Mouse (Mus musculus) hindbrain, embryonic 13.5 days (tissue): ENCODE results near the gene Ybx1. TPM values are rescaled to one million over a fixed set of nuclear protein-coding genes. Genes with fewer than 3 reads are reported as not detected.
A peak's percentile ranks its signal among the peaks of the same experiment; 100 is the strongest.

ENCODE experiments used
- ATAC-seq: fragments of 200-750 bp; cut with Nextera tagmentation; 2 replicates; pipeline ENCODE4 v1.8.0; 2017; ENCODE audit warnings: moderate TSS enrichment; ENCODE audit not compliant: low FRiP score
- H3K27ac ChIP-seq: fragments of 300-500 bp; sonication (generic); 2 replicates; pipeline ENCODE4 v1.5.1; 2015; ENCODE audit warnings: inconsistent platforms, mild to moderate bottlenecking, moderate library complexity
- H3K27me3 ChIP-seq: fragments of 300-500 bp; sonication (generic); 2 replicates; pipeline ENCODE4 v1.6.1; 2015; ENCODE audit warnings: mild to moderate bottlenecking, inconsistent platforms
- H3K36me3 ChIP-seq: fragments of 300-500 bp; sonication (generic); 2 replicates; pipeline ENCODE4 v1.6.1; 2015; ENCODE audit warnings: mild to moderate bottlenecking, inconsistent platforms
- H3K4me1 ChIP-seq: fragments of 300-500 bp; sonication (generic); replicated peaks from 2 replicates; pipeline ENCODE4 v1.6.1; 2015; ENCODE audit warnings: inconsistent platforms
- H3K4me2 ChIP-seq: fragments of 300-500 bp; sonication (generic); 2 replicates; pipeline ENCODE4 v1.6.1; 2015; ENCODE audit warnings: inconsistent platforms, mild to moderate bottlenecking, moderate library complexity
- H3K4me3 ChIP-seq: fragments of 300-500 bp; sonication (generic); 2 replicates; pipeline ENCODE4 v1.5.1; 2015; ENCODE audit warnings: mild to moderate bottlenecking, inconsistent platforms
- H3K9ac ChIP-seq: fragments of 300-500 bp; sonication (generic); 2 replicates; pipeline ENCODE4 v1.6.1; 2015; ENCODE audit warnings: mild to moderate bottlenecking, inconsistent platforms
- H3K9me3 ChIP-seq: fragments of 300-500 bp; sonication (generic); 2 replicates; pipeline ENCODE4 v1.6.1; 2016; ENCODE audit warnings: inconsistent platforms
- WGBS: fragments of 180-500 bp; shearing (Covaris S2); methylation state at CpG from one replicate; pipeline ENCODE4 v1.1.7; 2015; 5-methylcytosine and 5-hydroxymethylcytosine counted together
- polyA plus RNA-seq: library from polyadenylated mRNA; unstranded; fragments of >200 nt; fragmentation: Nextera tagmentation; extraction: Ambion mirVana; gene quantifications from 2 replicates; pipeline ENCODE4 v1.2.1, GENCODE M21; 2015

Gene Ybx1
- polyA plus RNA-seq, 1 experiment from 2014 or later: 857 TPM

DNA sequence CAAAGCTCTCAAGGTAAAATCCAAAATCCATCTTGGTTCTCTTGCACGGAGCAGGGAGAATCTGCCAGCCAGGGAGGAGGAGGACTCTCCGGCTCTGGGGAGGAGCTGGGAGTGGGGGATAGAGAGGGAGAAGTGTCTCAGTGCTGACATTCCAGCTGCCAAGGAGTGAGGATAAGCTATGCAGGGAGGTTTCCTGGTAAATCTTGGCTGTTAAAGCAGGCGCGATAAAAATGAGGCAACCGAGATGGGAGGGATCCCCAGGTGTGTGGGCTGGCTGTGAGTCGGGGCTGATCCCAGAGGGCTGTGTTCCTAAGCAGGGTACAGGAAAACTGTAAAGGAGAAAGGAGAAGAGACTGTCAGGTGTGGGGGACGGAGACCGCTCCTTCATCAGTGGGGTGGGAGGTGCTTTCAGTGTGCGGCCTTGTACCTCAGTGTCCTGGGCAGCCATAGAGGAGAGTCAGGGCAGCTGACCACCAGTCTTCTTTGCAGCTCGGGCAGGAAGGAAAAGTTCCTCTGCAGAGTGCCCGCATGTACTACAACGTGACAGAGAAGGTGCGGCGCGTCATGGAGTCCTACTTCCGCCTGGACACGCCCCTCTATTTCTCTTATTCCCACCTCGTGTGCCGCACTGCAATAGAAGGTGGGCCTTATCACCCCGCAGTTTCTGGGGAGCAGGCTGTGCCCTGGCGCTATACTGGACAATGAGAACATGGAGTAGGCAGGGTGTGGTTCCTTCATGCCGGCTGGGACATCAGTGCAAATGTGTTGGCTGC, 49.8 kb downstream of the Ybx1 start:
- H3K27me3 ChIP-seq: no peaks in the 10 kb centered on the region
- H3K9me3 ChIP-seq: no peaks in the 10 kb centered on the region
- peaks cover 15% of the 10 kb centered on the region for H3K4me1 ChIP-seq
- H3K9ac ChIP-seq: no peak overlapping the region
- peaks cover 81% of the 10 kb centered on the region for H3K36me3 ChIP-seq
- no peak overlapping the region for H3K4me3 ChIP-seq
- H3K4me2 ChIP-seq: no peak overlapping the region
- no peak overlapping the region for H3K27ac ChIP-seq
- no peak for ATAC-seq
- WGBS: 82% methylated on average over 22 of the region's 22 CpGs

DNA sequence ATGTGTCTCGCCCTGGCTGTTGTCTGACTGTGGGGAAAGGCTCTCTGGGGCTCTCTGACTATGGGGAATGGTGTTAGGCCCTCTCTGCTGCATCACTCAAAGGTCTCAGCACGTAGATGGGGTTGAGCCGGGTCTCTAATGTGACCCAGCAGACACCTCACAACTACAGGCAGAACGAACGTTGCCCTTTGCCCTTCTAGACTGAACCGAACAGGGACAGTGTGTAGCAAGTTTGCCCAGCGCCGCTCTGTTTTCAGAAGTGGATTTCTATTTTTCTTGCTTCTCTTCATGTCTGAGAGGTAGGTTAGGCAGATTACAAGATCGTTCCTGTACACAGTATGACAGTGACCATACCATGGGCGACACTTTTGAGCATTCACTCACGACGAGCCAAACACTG, 51.8 kb downstream of the Ybx1 start:
- Histone ChIP-seq H3K4me1 (peaks cover 14% of the 10 kb centered on the region), H3K9me3 (no peaks in the 10 kb centered on the region), H3K9ac (no peak overlapping the region), H3K4me3 (no peak overlapping the region), H3K27me3 (no peaks in the 10 kb centered on the region), H3K4me2 (no peak overlapping the region), H3K27ac (no peak overlapping the region), H3K36me3 (peaks cover 72% of the 10 kb centered on the region)
- ATAC-seq: no peak
- WGBS: 96% methylated on average over 12 of the region's 12 CpGs

DNA sequence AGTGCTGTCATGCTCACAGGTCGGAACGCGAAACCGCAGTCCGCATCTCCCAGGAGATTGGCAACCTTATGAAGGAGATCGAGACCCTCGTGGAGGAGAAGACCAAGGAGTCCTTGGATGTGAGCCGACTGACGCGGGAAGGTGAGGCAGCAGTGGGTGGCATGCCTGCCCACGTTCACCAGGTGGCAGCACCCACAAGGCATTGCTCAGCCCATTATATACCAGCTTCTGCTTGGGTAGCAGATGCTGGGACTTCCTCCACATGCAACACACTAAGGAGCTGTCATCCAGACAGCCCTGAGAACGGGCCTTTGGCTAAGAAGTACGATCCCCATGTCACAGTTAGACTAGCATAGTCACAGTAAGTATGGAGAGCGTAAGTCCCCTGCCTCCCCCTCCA, 52.7 kb downstream of the Ybx1 start:
- no peak overlapping the region; the same call in 1 of the 2 replicates for H3K27ac ChIP-seq
- no peak overlapping the region for H3K4me2 ChIP-seq
- H3K9me3 ChIP-seq: no peaks in the 10 kb centered on the region
- no peak overlapping the region for H3K9ac ChIP-seq
- no peak for ATAC-seq
- no peaks in the 10 kb centered on the region for H3K27me3 ChIP-seq
- 92% methylated on average over 14 of the region's 14 CpGs for WGBS
- H3K36me3 ChIP-seq: peaks cover 72% of the 10 kb centered on the region
- no peak overlapping the region for H3K4me3 ChIP-seq
- 0 out of 2 replicates have a peak, but pooled peaks cover 7% of the 10 kb centered on the region for H3K4me1 ChIP-seq

DNA sequence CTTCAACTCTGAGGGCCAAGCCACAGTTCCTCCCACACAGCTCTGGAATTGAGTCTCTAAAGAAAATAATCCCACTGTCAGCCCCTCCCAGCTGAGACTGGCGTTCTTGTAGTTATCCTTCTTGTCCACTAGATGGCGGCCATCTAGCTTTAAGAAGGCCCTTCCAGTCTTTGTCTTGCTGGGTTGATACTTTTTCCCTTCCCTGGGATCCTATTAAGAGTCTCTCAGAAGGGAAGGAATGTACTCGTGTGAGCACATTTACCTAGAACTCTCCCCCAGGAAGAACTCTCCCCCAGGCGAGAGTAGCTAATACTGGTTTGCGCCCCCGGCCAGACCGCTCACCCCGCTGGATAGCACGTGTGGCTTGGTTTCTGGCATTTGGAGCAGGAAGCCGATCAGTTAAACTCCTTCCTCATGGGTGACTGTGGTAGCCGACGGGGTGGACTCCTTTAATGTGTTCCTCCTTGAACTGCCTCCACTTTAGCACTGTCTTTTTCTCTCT, 55.2 kb downstream of the Ybx1 start:
- H3K27ac ChIP-seq: peak overlapping the region; percentile 70
- H3K4me3 ChIP-seq: no peak overlapping the region
- H3K36me3 ChIP-seq: peaks cover 55% of the 10 kb centered on the region
- no peaks in the 10 kb centered on the region for H3K27me3 ChIP-seq
- 44% methylated on average over 12 of the region's 12 CpGs for WGBS
- H3K4me2 ChIP-seq: no peak overlapping the region
- ATAC-seq: peak; percentile 21; the same call in 1 of the 2 replicates
- peak overlapping the region; percentile 31 for H3K9ac ChIP-seq
- H3K9me3 ChIP-seq: no peaks in the 10 kb centered on the region
- H3K4me1 ChIP-seq: peaks cover 13% of the 10 kb centered on the region

DNA sequence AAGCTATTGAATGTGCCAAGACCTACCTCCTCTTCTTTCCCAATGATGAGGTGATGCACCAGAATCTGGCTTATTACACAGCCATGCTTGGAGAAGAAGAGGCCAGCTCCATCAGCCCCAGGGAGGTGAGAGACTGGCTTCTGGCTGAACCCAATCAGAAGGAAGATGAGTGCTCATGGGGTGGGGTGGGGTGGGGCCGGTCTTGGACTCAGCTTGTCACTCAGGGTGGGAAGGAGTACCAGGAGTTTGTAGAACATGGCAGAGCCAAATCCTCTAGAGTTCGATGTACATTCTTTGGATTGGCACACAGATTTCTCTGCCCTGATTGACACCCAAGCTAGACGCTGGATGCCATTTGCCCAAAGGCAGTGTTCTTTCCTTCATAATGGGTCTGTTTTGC, 55.7 kb downstream of the Ybx1 start:
- H3K4me3 ChIP-seq: no peak overlapping the region
- no peak overlapping the region for H3K27ac ChIP-seq
- WGBS: 80% methylated on average over 3 of the region's 3 CpGs
- H3K4me1 ChIP-seq: peaks cover 19% of the 10 kb centered on the region
- 0 out of 2 replicates have a peak, but pooled peaks have one; percentile 21 for ATAC-seq
- peaks cover 49% of the 10 kb centered on the region for H3K36me3 ChIP-seq
- H3K9ac ChIP-seq: no peak overlapping the region; the same call in 1 of the 2 replicates
- H3K9me3 ChIP-seq: no peaks in the 10 kb centered on the region
- H3K27me3 ChIP-seq: no peaks in the 10 kb centered on the region
- no peak overlapping the region for H3K4me2 ChIP-seq

DNA sequence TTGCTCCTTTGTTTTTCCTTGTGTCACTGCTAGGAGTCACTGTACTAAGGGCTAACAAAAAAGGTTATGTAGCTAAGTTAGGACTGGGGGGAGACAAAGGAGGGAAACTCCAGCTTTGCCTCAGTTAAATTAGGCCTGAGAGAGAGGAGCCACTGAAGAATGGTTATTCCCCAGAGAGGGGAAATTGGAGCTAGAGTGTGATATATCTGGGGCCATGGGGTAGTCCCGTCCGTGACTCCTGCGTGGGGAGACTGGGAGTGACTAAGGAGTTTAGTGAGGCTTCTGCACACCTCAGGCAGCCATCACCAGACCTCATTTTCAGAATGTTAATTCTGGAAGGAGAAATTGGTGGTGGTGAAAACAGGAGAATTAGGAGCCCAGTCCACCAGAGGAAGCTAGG, 60.1 kb downstream of the Ybx1 start:
- H3K4me3 ChIP-seq: peak overlapping the region; percentile 92
- no peak for ATAC-seq
- H3K36me3 ChIP-seq: peaks cover 19% of the 10 kb centered on the region
- peak overlapping the region; percentile 86 for H3K9ac ChIP-seq
- no peak overlapping the region for H3K27ac ChIP-seq
- WGBS: 84% methylated on average over 3 of the region's 3 CpGs
- H3K27me3 ChIP-seq: no peaks in the 10 kb centered on the region
- peak overlapping the region; percentile 93 for H3K4me2 ChIP-seq
- no peaks in the 10 kb centered on the region for H3K9me3 ChIP-seq
- H3K4me1 ChIP-seq: peaks cover 27% of the 10 kb centered on the region

DNA sequence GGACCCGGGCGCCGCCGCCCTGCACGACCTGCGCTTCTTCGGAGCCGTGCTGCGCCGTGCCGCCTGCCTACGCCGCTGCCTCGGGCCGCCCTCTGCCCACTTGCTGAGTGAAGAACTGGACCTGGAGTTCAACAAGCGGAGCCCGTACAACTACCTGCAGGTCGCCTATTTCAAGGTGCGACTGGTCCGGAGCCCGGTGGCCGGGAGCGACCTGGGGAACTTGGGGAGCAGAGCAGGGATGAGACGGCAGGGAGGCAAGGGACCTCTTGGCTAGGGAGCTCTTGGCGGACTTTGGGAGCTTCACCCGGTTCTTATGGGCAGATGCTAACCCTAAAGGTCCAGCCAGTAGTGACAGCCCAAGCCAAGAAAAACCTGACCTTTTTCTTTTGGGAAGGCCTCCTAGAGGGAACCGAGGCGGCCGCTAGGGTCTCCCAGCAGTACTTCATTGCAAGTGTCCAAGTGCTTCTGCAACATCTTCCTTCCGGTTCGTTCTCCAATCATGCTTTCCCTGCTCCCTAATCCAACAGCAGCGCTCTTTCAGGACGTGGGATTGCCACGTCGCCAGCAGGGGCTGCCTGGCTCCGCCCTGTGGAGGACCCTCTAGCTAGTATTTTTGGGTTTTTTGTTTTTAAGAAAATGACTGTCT, 61.0 kb downstream of the Ybx1 start:
- Histone ChIP-seq H3K4me2 (peak overlapping the region; percentile 93), H3K27me3 (no peaks in the 10 kb centered on the region), H3K9me3 (no peaks in the 10 kb centered on the region), H3K4me3 (peak overlapping the region; percentile 92), H3K36me3 (peaks cover 20% of the 10 kb centered on the region), H3K9ac (peak overlapping the region; percentile 86), H3K27ac (peak overlapping the region; percentile 77), H3K4me1 (peaks cover 27% of the 10 kb centered on the region)
- under 1% methylated on average over 36 of the region's 36 CpGs for WGBS
- peak; percentile 11 for ATAC-seq

DNA sequence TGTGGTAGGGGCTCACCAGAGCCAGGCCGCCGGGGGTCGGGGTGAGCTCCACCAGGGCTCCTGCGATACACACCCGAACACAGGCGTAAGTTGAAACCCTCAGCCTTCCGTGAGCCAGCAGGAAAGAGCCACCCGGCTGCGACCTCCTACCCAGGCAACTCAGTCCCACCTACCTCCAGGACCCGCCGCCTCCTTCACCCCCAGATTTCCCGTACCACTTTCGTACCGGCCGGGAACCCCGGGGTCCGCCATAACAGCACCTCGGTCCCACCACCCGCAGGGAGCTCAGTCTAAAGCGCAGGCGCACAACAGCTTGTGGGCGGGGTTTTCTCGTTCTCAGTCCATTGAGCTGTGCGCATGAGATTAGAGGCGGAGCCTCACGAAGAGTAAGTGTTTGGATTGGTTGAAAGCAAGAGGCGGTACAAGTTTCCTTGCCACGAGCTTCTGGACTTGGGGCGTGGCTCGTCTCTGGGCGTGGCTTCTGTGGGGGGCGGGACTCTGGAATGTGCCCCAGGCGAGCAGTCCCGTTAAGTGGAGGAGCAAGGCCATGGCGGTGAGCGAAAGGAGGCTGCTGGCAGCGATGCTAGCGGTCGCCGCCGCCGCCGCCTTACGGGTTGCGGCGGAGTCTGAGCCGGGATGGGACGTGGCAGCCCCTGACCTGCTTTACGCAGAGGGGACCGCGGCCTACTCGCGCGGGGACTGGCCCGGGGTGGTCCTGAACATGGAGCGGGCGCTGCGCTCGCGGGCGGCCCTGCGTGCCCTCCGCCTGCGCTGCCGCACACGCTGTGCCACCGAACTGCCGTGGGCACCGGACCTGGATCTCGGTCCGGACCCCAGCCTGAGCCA, 61.8 kb downstream of the Ybx1 start, which contains the start of the genes AU022252 and P3h1:
Gene AU022252 (minus strand): TSS at position 303 of the 846 bp plus-strand sequence.
Gene P3h1 (plus strand): TSS at position 506 of the 846 bp plus-strand sequence.
- Histone ChIP-seq H3K4me1 (peaks cover 27% of the 10 kb centered on the region), H3K9me3 (no peaks in the 10 kb centered on the region), H3K4me3 (peak within 1 kb of the TSS; percentile 92), H3K36me3 (peaks cover 25% of the 10 kb centered on the region), H3K4me2 (peak within 1 kb of the TSS; percentile 93), H3K9ac (peak within 1 kb of the TSS; percentile 86), H3K27me3 (no peaks in the 10 kb centered on the region), H3K27ac (peak within 1 kb of the TSS; percentile 77)
- ATAC-seq: peak; percentile 96
- WGBS: under 1% methylated on average over 68 of the region's 71 CpGs

Other genes starting within 250 kb of the Ybx1 start
- 94.4 and 96.5 TPM in 2 replicates for gene Slc2a1, start 185.9 kb downstream of the Ybx1 start, polyA plus RNA-seq
- 7.4 and 7.6 TPM in 2 replicates for gene Zfp691, start 120.4 kb downstream of the Ybx1 start, polyA plus RNA-seq
- 1.1 and 1.2 TPM in 2 replicates for gene Ermap, start 104.6 kb downstream of the Ybx1 start, polyA plus RNA-seq
- gene Svbp, start 99.3 kb downstream of the Ybx1 start, polyA plus RNA-seq: 244 and 245 TPM in 2 replicates
- gene Tmem269, start 76.4 kb downstream of the Ybx1 start, polyA plus RNA-seq: 0.39 and 0.43 TPM in 2 replicates
- 32.5 and 33.4 TPM in 2 replicates for gene AU022252, start 61.9 kb downstream of the Ybx1 start, polyA plus RNA-seq
- 12.2 and 13.2 TPM in 2 replicates for gene P3h1, start 61.7 kb downstream of the Ybx1 start, polyA plus RNA-seq
- 0.76 and 1.3 TPM in 2 replicates for gene Cldn19, start 39.2 kb downstream of the Ybx1 start, polyA plus RNA-seq
- 60.2 and 63.4 TPM in 2 replicates for gene Ppih, start 25.9 kb upstream of the Ybx1 start, polyA plus RNA-seq
- gene Ccdc30, start 120.9 kb upstream of the Ybx1 start, polyA plus RNA-seq: 18.4 and 20.2 TPM in 2 replicates
- gene Ppcs, start 127.8 kb upstream of the Ybx1 start, polyA plus RNA-seq: 21.5 and 21.8 TPM in 2 replicates
- gene Zmynd12, start 128.2 kb upstream of the Ybx1 start, polyA plus RNA-seq: 0.40 and 0.44 TPM in 2 replicates
- gene Rimkla, start 198.0 kb upstream of the Ybx1 start, polyA plus RNA-seq: 19.9 and 21.0 TPM in 2 replicates
- 25.4 and 26.7 TPM in 2 replicates for gene Foxj3, start 242.4 kb upstream of the Ybx1 start, polyA plus RNA-seq
- 5.5 and 8.0 TPM in 2 replicates for gene Frg2f1, start 244.9 kb upstream of the Ybx1 start, polyA plus RNA-seq